Mouse (Mus musculus): ENCODE results near the gene Gdpd3. TPM values are rescaled to one million over a fixed set of nuclear protein-coding genes. Genes with fewer than 3 reads are reported as not detected.

The Gdpd3 gene
- polyA plus RNA-seq, 1 experiment from 2014 or later: 0.87 TPM

- Histone ChIP-seq H3K4me3 (no peak overlapping the region), H3K4me2 (peak overlapping the region; percentile 82), H3K9ac (peak overlapping the region; percentile 84; the same call in 1 of the 2 replicates), H3K27ac (ENCODE audit: poor library complexity, severe bottlenecking) (peak overlapping the region; percentile 83), H3K9me3 (replicated peaks) (no peaks in the 10 kb centered on the region), H3K4me1 (replicated peaks) (peaks cover 29% of the 10 kb centered on the region), H3K36me3 (0 out of 2 replicates have a peak, but pooled peaks cover 5% of the 10 kb centered on the region), H3K27me3 (replicated peaks) (0 out of 2 replicates have a peak, but pooled peaks cover 8% of the 10 kb centered on the region)
- ATAC-seq (ENCODE audit: insufficient number of reproducible peaks, low FRiP score): no peak
- 38% methylated on average over 5 of the region's 5 CpGs for WGBS
Observed at GRCm38 (mm10) chr7:126809723-126810369, 43.7 kb downstream of the Gdpd3 start.

- Histone ChIP-seq H3K27me3 (replicated peaks) (0 out of 2 replicates have a peak, but pooled peaks cover 8% of the 10 kb centered on the region), H3K4me3 (no peak overlapping the region), H3K4me1 (replicated peaks) (no peaks in the 10 kb centered on the region), H3K9ac (no peak overlapping the region), H3K9me3 (replicated peaks) (no peaks in the 10 kb centered on the region), H3K36me3 (no peaks in the 10 kb centered on the region), H3K27ac (ENCODE audit: poor library complexity, severe bottlenecking) (no peak overlapping the region), H3K4me2 (no peak overlapping the region)
- 64% methylated on average over 8 of the region's 8 CpGs for WGBS
- ATAC-seq (ENCODE audit: insufficient number of reproducible peaks, low FRiP score): no peak
Observed at GRCm38 (mm10) chr7:126815726-126816222, 49.6 kb downstream of the Gdpd3 start.

GRCm38 (mm10) chr7:126816494-126816893 lies 50.4 kb downstream of the Gdpd3 start:
- ATAC-seq (ENCODE audit: insufficient number of reproducible peaks, low FRiP score): no peak
- no peaks in the 10 kb centered on the region for H3K9me3 ChIP-seq (replicated peaks)
- H3K4me3 ChIP-seq: no peak overlapping the region
- 80% methylated on average over 8 of the region's 8 CpGs for WGBS
- no peaks in the 10 kb centered on the region for H3K4me1 ChIP-seq (replicated peaks)
- 0 out of 2 replicates have a peak, but pooled peaks cover 8% of the 10 kb centered on the region for H3K27me3 ChIP-seq (replicated peaks)
- no peaks in the 10 kb centered on the region for H3K36me3 ChIP-seq
- no peak overlapping the region for H3K4me2 ChIP-seq
- no peak overlapping the region for H3K27ac ChIP-seq (ENCODE audit: poor library complexity, severe bottlenecking)
- H3K9ac ChIP-seq: no peak overlapping the region

- WGBS: 77% methylated on average over 7 of the region's 7 CpGs
Observed at GRCm38 (mm10) chr7:126817595-126817994, 51.5 kb downstream of the Gdpd3 start.

DNA sequence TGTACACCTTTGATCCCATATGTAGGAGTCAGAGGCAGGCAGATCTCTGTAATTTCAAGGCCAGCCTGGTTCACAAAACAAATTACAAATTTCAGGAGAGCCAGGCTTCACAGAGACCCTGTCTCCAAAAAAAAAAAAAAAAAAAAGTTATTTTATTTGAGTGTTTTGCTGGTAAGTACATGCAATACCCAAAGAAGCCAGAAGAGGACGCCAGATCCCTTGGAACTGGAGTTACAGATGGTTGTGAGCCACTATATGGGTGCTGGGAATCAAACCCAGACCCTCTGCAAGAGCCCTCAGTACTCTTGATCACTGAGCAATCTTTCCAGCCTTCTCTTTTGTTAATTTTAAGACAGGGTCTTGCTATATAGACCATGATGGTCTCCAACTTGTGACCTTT lies 52.7 kb downstream of the Gdpd3 start:
- WGBS: 33% methylated on average over 1 of the region's 1 CpGs
- Histone ChIP-seq H3K27me3 (replicated peaks) (peaks cover 17% of the 10 kb centered on the region), H3K4me1 (replicated peaks) (peaks cover 15% of the 10 kb centered on the region), H3K4me2 (no peak overlapping the region), H3K27ac (ENCODE audit: poor library complexity, severe bottlenecking) (no peak overlapping the region), H3K9me3 (replicated peaks) (no peaks in the 10 kb centered on the region), H3K9ac (no peak overlapping the region), H3K36me3 (no peaks in the 10 kb centered on the region), H3K4me3 (no peak overlapping the region)
- ATAC-seq (ENCODE audit: insufficient number of reproducible peaks, low FRiP score): no peak

More at GRCm38 (mm10) chr7:126817595-126817994, 51.5 kb downstream of the Gdpd3 start:
- no peak for ATAC-seq (ENCODE audit: insufficient number of reproducible peaks, low FRiP score)
- H3K27me3 ChIP-seq (replicated peaks): peaks cover 8% of the 10 kb centered on the region
- H3K9me3 ChIP-seq (replicated peaks): no peaks in the 10 kb centered on the region
- 0 out of 2 replicates have a peak, but pooled peaks cover 6% of the 10 kb centered on the region for H3K4me1 ChIP-seq (replicated peaks)
- no peaks in the 10 kb centered on the region for H3K36me3 ChIP-seq
- H3K9ac ChIP-seq: no peak overlapping the region
- no peak overlapping the region for H3K4me3 ChIP-seq
- no peak overlapping the region for H3K27ac ChIP-seq (ENCODE audit: poor library complexity, severe bottlenecking)
- H3K4me2 ChIP-seq: no peak overlapping the region

DNA sequence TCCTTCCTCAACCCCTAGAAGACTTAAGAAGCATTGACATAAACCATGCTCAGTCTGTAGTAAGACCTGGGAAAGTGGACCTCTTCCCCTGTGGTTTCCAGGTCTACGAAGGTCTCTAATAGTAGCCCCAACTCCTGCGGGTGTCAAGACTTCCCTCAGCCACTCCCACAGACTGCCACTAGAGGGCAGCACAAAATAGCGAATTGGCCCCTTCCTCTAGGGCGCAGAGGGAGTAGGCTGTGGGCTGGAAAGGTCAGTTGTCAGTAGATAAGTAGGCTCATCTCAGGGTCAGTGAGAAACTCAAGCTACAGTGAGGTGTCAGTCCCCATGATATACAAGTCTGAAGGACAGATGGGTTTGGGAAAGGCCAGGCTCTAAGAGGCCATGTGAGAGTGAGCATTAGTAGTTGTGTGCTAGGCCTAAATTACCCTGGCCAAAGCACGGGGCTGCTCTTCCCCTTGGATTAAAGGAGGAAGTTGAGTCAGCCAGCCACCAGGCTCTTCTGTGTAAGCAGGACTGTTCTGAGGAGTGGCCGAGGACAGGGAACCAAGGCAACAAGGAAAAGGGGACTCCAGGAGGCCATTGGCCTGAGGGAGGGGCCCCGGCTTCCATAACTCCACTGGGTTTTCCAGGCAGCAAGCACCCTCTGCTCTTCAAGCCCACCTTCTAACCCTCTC lies 55.8 kb downstream of the Gdpd3 start:
- Histone ChIP-seq H3K27me3 (replicated peaks) (peaks cover 45% of the 10 kb centered on the region), H3K9ac (no peak overlapping the region), H3K4me1 (replicated peaks) (peaks cover 15% of the 10 kb centered on the region), H3K9me3 (replicated peaks) (no peaks in the 10 kb centered on the region), H3K27ac (ENCODE audit: poor library complexity, severe bottlenecking) (no peak overlapping the region), H3K4me3 (no peak overlapping the region), H3K4me2 (no peak overlapping the region), H3K36me3 (no peaks in the 10 kb centered on the region)
- 19% methylated on average over 7 of the region's 7 CpGs for WGBS
- peak; percentile 43 for ATAC-seq (ENCODE audit: insufficient number of reproducible peaks, low FRiP score)

DNA sequence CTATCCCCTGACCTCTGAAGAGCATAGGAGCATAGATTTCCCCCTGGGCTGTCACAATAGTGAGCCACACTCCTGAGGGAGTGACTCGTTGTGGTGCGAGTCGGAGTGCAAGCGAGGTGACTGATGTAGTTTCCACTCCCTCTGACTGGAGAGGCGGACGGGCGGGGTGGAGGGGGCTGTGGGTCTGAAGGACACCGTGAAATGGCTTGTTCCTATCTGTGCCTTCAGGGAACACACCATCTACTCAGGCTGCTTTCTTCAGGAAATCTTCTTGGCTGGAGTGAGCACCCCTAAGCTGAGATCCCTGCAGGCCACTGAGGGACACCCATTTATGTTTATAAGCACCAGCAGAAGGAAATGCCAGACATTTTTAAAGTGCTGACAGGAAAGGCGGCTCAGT lies 56.6 kb downstream of the Gdpd3 start:
- H3K36me3 ChIP-seq: no peaks in the 10 kb centered on the region
- ATAC-seq (ENCODE audit: insufficient number of reproducible peaks, low FRiP score): no peak
- 0 out of 2 replicates have a peak overlapping the region, but pooled peaks have one; percentile 2 for H3K9ac ChIP-seq
- 6% methylated on average over 9 of the region's 9 CpGs for WGBS
- peak overlapping the region; percentile 33 for H3K4me3 ChIP-seq
- no peak overlapping the region for H3K27ac ChIP-seq (ENCODE audit: poor library complexity, severe bottlenecking)
- peak overlapping the region; percentile 64 for H3K4me2 ChIP-seq
- H3K9me3 ChIP-seq (replicated peaks): no peaks in the 10 kb centered on the region
- peaks cover 53% of the 10 kb centered on the region for H3K27me3 ChIP-seq (replicated peaks)
- peaks cover 15% of the 10 kb centered on the region for H3K4me1 ChIP-seq (replicated peaks)

GRCm38 (mm10) chr7:126823202-126823711 lies 57.1 kb downstream of the Gdpd3 start:
- Histone ChIP-seq H3K36me3 (no peaks in the 10 kb centered on the region), H3K4me1 (replicated peaks) (peaks cover 15% of the 10 kb centered on the region), H3K9me3 (replicated peaks) (no peaks in the 10 kb centered on the region), H3K27ac (ENCODE audit: poor library complexity, severe bottlenecking) (no peak overlapping the region), H3K9ac (0 out of 2 replicates have a peak overlapping the region, but pooled peaks have one; percentile 2), H3K4me2 (peak overlapping the region; percentile 64), H3K4me3 (peak overlapping the region; percentile 33), H3K27me3 (replicated peaks) (peaks cover 55% of the 10 kb centered on the region)
- 3% methylated on average over 13 of the region's 19 CpGs for WGBS
- no peak for ATAC-seq (ENCODE audit: insufficient number of reproducible peaks, low FRiP score)

DNA sequence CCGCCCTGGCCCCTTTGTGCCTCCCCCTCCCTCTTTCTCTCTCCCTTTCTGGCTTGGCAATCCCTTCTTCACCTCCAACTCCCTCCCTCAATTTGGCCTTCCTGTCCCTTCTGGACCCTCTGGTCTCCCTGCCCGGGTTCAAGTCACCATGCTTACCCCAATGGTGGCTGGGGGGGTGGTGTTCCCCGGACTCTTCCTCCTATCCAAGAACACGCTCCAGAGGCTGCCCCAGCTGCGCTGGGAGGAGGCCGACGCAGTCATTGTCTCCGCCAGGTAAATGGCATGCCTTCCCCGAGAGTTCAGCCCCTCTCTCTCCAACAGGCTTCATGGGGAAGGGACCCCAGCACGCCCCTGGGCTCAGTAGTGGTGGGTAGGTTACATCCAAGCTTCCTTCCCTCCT lies 57.8 kb downstream of the Gdpd3 start:
- Histone ChIP-seq H3K9me3 (replicated peaks) (no peaks in the 10 kb centered on the region), H3K4me1 (replicated peaks) (peaks cover 15% of the 10 kb centered on the region), H3K27ac (ENCODE audit: poor library complexity, severe bottlenecking) (no peak overlapping the region), H3K4me3 (no peak overlapping the region), H3K9ac (no peak overlapping the region), H3K4me2 (no peak overlapping the region), H3K27me3 (replicated peaks) (peaks cover 62% of the 10 kb centered on the region), H3K36me3 (no peaks in the 10 kb centered on the region)
- no peak for ATAC-seq (ENCODE audit: insufficient number of reproducible peaks, low FRiP score)
- WGBS: 17% methylated on average over 9 of the region's 10 CpGs
